Mouse (Mus musculus) yolk sac, embryonic 10.5 days (tissue): ENCODE results near the gene Fat3.

Experiments used
- DNase-seq: peaks from one replicate; pipeline ENCODE4 v3.0.0-alpha.2; 2017; ENCODE audit warnings: low spot score

The Fat3 gene

GRCm38 (mm10) chr9:15948086-15948485 is 553.0 kb downstream of the Fat3 start:
- no peak for DNase-seq

- no peak for DNase-seq
Measured at GRCm38 (mm10) chr9:15944182-15944581, 556.9 kb downstream of the Fat3 start.

- no peak for DNase-seq
Measured at GRCm38 (mm10) chr9:15943486-15944153, 557.5 kb downstream of the Fat3 start.

- no peak for DNase-seq
Measured at GRCm38 (mm10) chr9:15941818-15942217, 559.3 kb downstream of the Fat3 start.

GRCm38 (mm10) chr9:15940933-15941673 is 560.0 kb downstream of the Fat3 start:
- no peak for DNase-seq

- no peak for DNase-seq
Measured at GRCm38 (mm10) chr9:15939594-15939993, 561.5 kb downstream of the Fat3 start.

- no peak for DNase-seq
Measured at GRCm38 (mm10) chr9:15937837-15938514, 563.1 kb downstream of the Fat3 start.

- no peak for DNase-seq
Measured at GRCm38 (mm10) chr9:15930928-15931443, 570.1 kb downstream of the Fat3 start.

- no peak for DNase-seq
Measured at GRCm38 (mm10) chr9:15928331-15928730, 572.8 kb downstream of the Fat3 start.

- DNase-seq, result no peak
Measured at GRCm38 (mm10) chr9:15927378-15928083, 573.6 kb downstream of the Fat3 start.

GRCm38 (mm10) chr9:15925237-15925636 is 575.8 kb downstream of the Fat3 start:
- DNase-seq, result no peak

- DNase-seq, result no peak
Measured at GRCm38 (mm10) chr9:15920271-15920670, 580.8 kb downstream of the Fat3 start.

GRCm38 (mm10) chr9:15919373-15920005 is 581.6 kb downstream of the Fat3 start:
- DNase-seq, result no peak

GRCm38 (mm10) chr9:15916600-15916999 is 584.5 kb downstream of the Fat3 start:
- no peak for DNase-seq

GRCm38 (mm10) chr9:15912735-15913134 is 588.4 kb downstream of the Fat3 start:
- no peak for DNase-seq

- no peak for DNase-seq
Measured at GRCm38 (mm10) chr9:15909397-15910113, 591.5 kb downstream of the Fat3 start.

GRCm38 (mm10) chr9:15903948-15904750 is 596.9 kb downstream of the Fat3 start:
- DNase-seq, result no peak

- DNase-seq, result no peak
Measured at GRCm38 (mm10) chr9:15898112-15898511, 603.0 kb downstream of the Fat3 start.

- no peak for DNase-seq
Measured at GRCm38 (mm10) chr9:15886756-15887155, 614.3 kb downstream of the Fat3 start.

- DNase-seq, result no peak
Measured at GRCm38 (mm10) chr9:15880754-15881153, 620.3 kb downstream of the Fat3 start.
